Mouse (Mus musculus): ENCODE results near the gene Hddc2. TPM values are rescaled to one million over a fixed set of nuclear protein-coding genes. Genes with fewer than 3 reads are reported as not detected.

Hddc2 gene
- total RNA-seq (2023) = 2.6 and 5.1 TPM in 2 replicates

DNA sequence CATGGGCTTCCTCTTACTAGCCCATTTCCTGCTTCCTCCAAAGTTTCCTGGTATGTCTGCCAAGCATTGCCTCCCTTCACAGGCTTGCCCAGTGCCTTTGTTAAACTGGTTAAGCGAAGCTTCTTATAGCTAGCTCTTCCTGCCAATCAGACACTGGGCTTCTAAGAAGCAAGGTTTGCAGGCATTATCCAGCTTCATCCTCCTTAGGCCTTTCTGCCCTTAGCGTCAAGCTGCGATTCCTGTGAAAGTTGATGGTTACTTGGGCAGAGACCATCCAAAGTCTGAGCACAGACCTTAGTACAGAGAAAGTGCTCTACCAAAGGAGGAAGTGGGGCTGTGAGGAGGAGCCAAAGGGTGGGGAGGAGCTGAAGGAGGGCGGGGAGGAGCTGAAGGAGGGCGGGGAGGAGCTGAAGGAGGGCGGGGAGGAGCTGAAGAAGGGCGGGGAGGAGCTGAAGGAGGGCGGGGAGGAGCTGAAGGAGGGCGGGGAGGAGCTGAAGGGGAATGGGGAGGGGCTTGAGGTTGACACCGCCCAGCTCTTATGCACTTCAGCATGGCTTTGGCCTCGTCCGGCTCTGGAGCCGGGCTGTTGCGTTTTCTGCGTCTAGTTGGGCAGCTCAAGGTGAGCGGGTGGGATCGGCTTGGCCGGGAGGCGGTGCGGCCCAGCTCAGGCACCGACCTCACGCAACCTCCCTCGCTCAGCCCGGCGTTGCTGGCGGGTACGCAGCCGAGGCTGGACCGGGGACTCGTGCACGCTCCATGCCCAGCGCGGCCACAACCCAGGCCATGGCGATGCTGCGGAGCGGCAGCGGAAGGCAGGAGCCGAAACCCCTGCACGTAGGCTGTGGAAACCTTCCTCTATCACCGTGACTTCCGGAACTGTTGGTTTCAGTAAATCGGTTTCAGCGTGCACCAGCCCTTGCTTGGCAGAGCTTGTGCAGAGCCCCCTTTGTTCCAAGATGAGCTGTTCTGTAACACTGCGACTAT lies at the start of gene Hddc2:
Gene Hddc2, plus strand, starts transcription at position 519 of the 984 bp plus-strand sequence.

Other genes with a start within 250 kb of the Hddc2 start
- gene Tpd52l1, start 132.6 kb downstream of the Hddc2 start, total RNA-seq (2023) = not detected in 2 replicates

Measured in neutrophil, adult 65 days (primary cell).